Mouse (Mus musculus) erythroblast, embryonic 14.5 days (primary cell): ENCODE data around the gene Mertk. TPM values are rescaled to one million over a fixed set of nuclear protein-coding genes. Genes with fewer than 3 reads are reported as not detected.

ENCODE experiments used
- H3K27me3 ChIP-seq: 2 replicates; pipeline ENCODE4 v1.6.1; 2012; ENCODE audit warnings: inconsistent platforms; ENCODE audit not compliant: control insufficient read depth
- H3K36me3 ChIP-seq: 2 replicates; pipeline ENCODE4 v1.6.1; 2012; ENCODE audit warnings: mild to moderate bottlenecking, inconsistent platforms; ENCODE audit not compliant: control insufficient read depth
- H3K4me1 ChIP-seq: 2 replicates; pipeline ENCODE4 v1.6.1; 2012; ENCODE audit warnings: inconsistent platforms; ENCODE audit not compliant: control insufficient read depth
- H3K4me3 ChIP-seq: replicated peaks from 2 replicates; pipeline ENCODE3; 2012; ENCODE audit warnings: moderate library complexity, mild to moderate bottlenecking, inconsistent platforms
- H3K9me3 ChIP-seq: 2 replicates; pipeline ENCODE4 v1.6.1; 2012; ENCODE audit warnings: low read length, inconsistent platforms, mixed read lengths; ENCODE audit not compliant: control insufficient read depth
- GATA1 ChIP-seq: IDR thresholded peaks from 2 replicates; pipeline ENCODE4 v1.6.1; 2012; ENCODE audit warnings: low read length, inconsistent platforms, mixed read lengths
- TAL1 ChIP-seq: IDR thresholded peaks from 3 replicates; pipeline ENCODE4 v1.6.1; 2012; ENCODE audit warnings: low read length, inconsistent platforms, mixed read lengths
- polyA plus RNA-seq: library from polyadenylated mRNA; stranded (reverse); fragments of >175 nt; gene quantifications from 2 replicates; pipeline ENCODE4 v1.2.3, GENCODE M21; 2012

The Mertk gene
- polyA plus RNA-seq, 1 experiment = 0.04 TPM

DNA sequence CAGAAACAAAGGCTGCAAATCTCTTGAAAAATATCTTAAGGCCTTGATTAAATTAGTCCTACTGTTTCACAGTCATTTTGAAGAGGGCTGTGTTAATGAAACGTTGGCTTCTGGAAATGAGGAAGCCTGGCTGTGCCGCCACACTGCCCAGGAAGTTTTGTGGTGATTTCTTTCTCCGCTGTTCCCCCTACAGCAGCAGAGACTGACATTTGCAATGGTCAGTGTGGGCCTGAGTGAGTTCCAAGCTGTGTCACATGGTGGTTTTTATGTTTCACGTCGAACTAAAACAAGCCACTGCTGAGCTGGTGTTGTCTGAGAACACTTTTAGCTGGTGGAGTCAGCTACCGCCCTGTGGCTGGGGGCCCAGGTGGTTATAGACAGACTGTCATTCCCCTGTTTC lies 97.7 kb downstream of the Mertk start:
- H3K4me3 ChIP-seq = no peak overlapping the region
- no peaks in the 10 kb centered on the region for H3K27me3 ChIP-seq
- peaks cover 5% of the 10 kb centered on the region for H3K9me3 ChIP-seq
- H3K4me1 ChIP-seq = no peaks in the 10 kb centered on the region
- TF ChIP-seq GATA1 = no peak
- TF ChIP-seq TAL1 = no peak
- peaks cover 8% of the 10 kb centered on the region for H3K36me3 ChIP-seq

DNA sequence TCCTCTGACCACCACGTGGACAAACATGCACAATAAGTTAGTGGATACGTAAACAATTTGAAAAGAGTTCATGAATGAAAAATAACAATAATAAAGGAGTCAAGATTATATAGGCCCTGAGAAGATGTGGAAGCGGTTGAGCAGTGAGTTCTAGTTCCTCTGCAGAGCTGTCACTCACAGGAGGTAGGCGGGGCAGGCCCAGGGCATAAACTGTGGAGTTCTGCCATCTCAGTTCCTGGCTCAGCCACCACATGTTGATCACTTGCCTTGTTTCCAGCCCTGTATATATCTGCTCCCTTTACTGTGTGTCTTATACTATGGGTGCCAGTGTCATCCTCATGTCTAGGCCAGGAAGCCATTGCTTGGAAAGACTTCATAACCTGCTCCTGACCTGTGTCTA lies 104.7 kb downstream of the Mertk start:
- H3K9me3 ChIP-seq = peaks cover 5% of the 10 kb centered on the region

DNA sequence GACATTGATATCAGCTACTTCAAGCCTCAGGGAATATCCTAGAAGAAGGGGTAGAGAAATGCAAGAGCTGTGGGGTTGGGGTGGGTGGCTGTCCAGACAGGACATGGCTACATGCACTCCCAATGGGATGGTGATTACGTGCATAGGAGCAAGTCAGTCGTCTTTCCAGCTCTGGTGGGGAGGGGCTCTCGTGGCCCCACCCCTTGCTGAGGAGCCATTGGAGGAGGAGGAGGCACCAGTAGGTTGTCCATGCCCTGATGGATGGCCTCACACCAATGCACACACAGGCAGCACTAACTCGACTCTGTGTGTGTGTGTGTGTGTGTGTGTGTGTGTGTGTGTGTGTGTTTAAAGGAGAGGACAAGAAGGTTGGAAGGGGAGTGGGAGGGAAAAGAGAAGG lies 106.6 kb downstream of the Mertk start:
- peaks cover 4% of the 10 kb centered on the region for H3K36me3 ChIP-seq
- no peak overlapping the region for H3K4me3 ChIP-seq
- H3K4me1 ChIP-seq = no peaks in the 10 kb centered on the region
- H3K9me3 ChIP-seq = peaks cover 2% of the 10 kb centered on the region; the same call in 1 of the 2 replicates
- H3K27me3 ChIP-seq = no peaks in the 10 kb centered on the region
- TF ChIP-seq GATA1 (no peak), TAL1 (no peak)

More for the DNA sequence above, 104.7 kb downstream of the Mertk start:
- Histone ChIP-seq H3K27me3 (no peaks in the 10 kb centered on the region), H3K36me3 (peaks cover 7% of the 10 kb centered on the region), H3K4me1 (no peaks in the 10 kb centered on the region), H3K4me3 (no peak overlapping the region)
- TF ChIP-seq GATA1 (no peak), TAL1 (no peak)

DNA sequence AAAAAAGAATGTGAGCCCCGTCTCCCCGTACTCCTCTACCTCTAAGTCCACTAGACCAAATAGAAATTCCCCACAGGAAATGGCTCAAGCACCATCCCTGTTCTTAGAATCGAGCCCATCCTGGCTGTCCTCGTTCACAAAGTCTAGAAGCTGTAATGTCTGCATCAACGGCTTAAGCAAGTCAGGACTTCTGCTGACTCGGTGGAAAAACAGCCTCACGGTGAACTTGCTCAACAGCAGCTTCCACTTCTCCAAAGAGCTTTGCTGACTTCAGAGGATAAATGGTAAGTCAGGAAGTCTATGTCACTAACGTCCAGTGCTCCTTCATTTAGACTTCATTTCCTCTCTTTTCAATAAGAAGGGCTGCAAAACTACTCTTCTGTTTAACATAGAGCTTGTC lies 107.8 kb downstream of the Mertk start:
- no peaks in the 10 kb centered on the region for H3K4me1 ChIP-seq
- H3K36me3 ChIP-seq = no peaks in the 10 kb centered on the region; the same call in 1 of the 2 replicates
- H3K9me3 ChIP-seq = no peaks in the 10 kb centered on the region
- H3K4me3 ChIP-seq = no peak overlapping the region
- H3K27me3 ChIP-seq = no peaks in the 10 kb centered on the region
- TF ChIP-seq TAL1 (no peak), GATA1 (no peak)

DNA sequence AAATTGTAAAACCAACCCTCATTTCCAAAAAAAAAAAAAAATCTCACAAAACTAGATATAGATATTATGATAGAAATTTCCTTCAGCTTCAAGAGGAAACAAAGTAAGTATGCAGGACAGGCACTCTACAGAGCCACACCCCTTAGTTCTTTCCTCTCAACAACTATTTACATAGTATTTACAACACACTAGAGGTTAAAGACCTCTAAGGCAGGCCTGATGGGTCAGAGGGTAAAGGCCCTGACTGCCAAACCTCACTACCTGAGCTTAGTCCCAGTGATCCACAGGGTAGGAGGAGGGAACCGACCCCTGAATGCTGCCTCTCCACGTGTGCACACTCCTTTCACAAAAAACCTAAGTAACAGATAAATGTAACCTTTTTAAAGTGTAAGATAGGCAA lies 114.0 kb downstream of the Mertk start:
- Histone ChIP-seq H3K4me1 (peaks cover 13% of the 10 kb centered on the region), H3K4me3 (no peak overlapping the region), H3K9me3 (no peaks in the 10 kb centered on the region), H3K36me3 (no peaks in the 10 kb centered on the region), H3K27me3 (peaks cover 12% of the 10 kb centered on the region)
- TF ChIP-seq GATA1 (no peak), TAL1 (no peak)

DNA sequence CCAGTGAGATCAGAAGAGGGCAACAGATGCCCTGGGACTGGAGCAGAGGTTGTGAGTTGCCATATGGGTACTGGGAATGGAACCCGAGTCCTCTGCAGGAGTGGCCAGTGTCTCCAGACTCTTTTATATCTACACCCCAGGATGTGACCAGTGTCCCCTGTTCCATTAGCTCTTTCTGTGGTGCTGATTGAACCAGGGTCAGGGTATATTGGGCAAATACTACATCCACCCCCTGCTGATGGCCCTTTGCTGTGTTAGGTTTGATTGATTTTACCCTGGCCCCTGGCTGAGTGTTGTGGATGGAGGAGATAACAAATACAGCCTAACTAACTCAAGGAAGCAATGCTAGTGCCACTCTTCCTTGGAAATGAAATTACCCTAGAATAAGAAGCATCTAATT lies 117.6 kb downstream of the Mertk start:
- H3K4me3 ChIP-seq = no peak overlapping the region
- TF ChIP-seq GATA1 (no peak), TAL1 (no peak)
- no peaks in the 10 kb centered on the region for H3K9me3 ChIP-seq
- H3K4me1 ChIP-seq = peaks cover 31% of the 10 kb centered on the region
- peaks cover 12% of the 10 kb centered on the region for H3K27me3 ChIP-seq
- H3K36me3 ChIP-seq = peaks cover under 1% of the 10 kb centered on the region; the same call in 1 of the 2 replicates

DNA sequence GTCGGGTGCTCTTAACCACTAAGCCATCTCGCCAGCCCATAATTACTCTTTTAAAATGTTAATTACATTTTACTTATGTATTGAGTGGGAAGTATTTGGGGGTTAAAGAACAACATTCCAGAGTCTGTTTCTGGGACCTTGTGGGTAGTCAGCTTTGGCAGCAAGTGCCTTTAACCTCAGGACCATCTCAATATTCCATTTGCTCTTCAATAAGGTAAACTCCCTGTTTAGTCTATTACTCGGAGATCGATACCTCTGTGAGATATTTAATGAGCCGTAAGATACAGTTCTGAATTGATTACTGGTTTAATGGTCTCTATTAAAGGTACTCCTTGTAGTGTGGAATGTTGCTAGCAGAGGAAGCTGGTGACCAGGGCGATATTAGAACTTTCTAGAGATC lies 118.2 kb downstream of the Mertk start:
- TF ChIP-seq GATA1 (no peak), TAL1 (no peak)
- Histone ChIP-seq H3K4me3 (peak overlapping the region; percentile 94), H3K36me3 (peaks cover 3% of the 10 kb centered on the region; the same call in 1 of the 2 replicates), H3K9me3 (no peaks in the 10 kb centered on the region), H3K4me1 (peaks cover 34% of the 10 kb centered on the region), H3K27me3 (peaks cover 12% of the 10 kb centered on the region)

DNA sequence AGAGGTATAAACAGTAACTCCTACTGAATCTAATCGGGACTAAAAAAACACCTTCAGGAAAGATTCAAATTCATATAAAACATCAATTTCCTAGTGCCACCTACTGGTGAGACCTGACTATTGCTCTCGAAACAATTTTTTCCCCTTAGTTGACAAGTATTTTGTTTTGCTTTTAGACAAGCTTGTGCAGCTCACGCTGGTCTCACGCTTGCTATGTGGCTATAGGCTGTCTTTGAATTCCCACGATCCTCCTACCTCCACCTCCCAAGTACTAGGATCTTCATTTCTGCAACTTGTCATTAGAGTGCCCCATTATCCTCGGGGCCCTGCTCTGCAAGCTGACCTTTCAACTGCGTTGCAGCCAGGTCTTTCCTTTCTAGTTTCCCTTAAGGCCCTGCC lies 118.6 kb downstream of the Mertk start:
- peaks cover 34% of the 10 kb centered on the region for H3K4me1 ChIP-seq
- no peak for TF ChIP-seq GATA1
- no peak for TF ChIP-seq TAL1
- H3K4me3 ChIP-seq = peak overlapping the region; percentile 94
- no peaks in the 10 kb centered on the region for H3K9me3 ChIP-seq
- peaks cover 12% of the 10 kb centered on the region for H3K27me3 ChIP-seq
- peaks cover 3% of the 10 kb centered on the region; the same call in 1 of the 2 replicates for H3K36me3 ChIP-seq

DNA sequence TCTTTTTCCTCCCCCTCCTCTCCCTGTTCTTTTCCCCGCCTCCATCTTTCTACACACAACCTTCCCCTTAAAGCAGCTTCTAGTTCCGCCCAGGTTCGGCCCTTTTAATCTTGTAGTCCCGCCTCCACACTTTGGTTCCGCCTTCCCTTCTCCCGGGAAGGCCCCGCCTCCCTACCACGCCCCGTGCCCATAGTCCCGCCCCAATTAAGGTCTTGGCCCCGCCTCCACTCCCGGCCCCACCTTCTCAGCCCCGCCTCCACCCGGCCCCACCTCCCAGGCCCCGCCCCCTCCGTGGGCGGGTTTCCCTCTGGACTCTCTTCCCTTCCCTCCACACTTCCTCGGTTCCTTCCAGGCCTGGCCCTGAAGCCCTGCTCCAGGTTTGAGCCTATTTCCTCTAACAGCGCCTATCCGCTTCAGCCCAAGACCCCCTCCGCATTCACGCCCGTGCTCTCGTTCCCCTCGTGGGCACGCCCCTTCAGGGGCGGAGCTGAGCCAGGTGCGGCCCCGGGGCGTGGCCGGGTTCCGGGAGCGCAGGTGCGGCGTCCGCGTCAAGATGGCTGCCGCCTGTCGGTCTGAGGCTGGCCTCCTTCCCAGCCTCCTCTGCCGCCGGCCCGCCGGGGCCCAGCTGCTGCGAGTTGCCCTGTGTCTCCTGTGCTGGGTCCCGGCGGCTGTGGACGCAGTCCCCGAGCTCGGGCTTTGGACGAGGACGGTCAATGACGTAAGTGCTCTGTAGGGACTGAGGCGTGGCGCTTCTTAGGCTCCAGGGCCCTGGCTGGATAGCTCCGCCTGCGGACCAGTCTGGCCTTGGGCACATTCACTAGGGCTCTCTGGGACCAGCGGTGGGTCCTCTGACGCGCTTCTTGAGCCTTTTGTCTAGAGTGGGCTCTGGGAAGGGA lies 119.3 kb downstream of the Mertk start, which contains the start of gene Tmem87b:
Gene Tmem87b (plus strand): TSS at position 333 of the 896 bp plus-strand sequence.
- Histone ChIP-seq H3K27me3 (peaks cover 12% of the 10 kb centered on the region), H3K4me1 (peaks cover 34% of the 10 kb centered on the region), H3K9me3 (no peaks in the 10 kb centered on the region), H3K4me3 (peak within 1 kb of the TSS; percentile 94), H3K36me3 (peaks cover 3% of the 10 kb centered on the region; the same call in 1 of the 2 replicates)
- no peak for TF ChIP-seq TAL1
- no peak for TF ChIP-seq GATA1
